Mouse (Mus musculus): ENCODE data around the gene Gabrb1. TPM values are rescaled to one million over a fixed set of nuclear protein-coding genes. Genes with fewer than 3 reads are reported as not detected.

Gene Gabrb1
- 0.01 TPM in 1 of 2 replicates, not detected in the other for polyA plus RNA-seq (2012; rRNA removed)

DNA sequence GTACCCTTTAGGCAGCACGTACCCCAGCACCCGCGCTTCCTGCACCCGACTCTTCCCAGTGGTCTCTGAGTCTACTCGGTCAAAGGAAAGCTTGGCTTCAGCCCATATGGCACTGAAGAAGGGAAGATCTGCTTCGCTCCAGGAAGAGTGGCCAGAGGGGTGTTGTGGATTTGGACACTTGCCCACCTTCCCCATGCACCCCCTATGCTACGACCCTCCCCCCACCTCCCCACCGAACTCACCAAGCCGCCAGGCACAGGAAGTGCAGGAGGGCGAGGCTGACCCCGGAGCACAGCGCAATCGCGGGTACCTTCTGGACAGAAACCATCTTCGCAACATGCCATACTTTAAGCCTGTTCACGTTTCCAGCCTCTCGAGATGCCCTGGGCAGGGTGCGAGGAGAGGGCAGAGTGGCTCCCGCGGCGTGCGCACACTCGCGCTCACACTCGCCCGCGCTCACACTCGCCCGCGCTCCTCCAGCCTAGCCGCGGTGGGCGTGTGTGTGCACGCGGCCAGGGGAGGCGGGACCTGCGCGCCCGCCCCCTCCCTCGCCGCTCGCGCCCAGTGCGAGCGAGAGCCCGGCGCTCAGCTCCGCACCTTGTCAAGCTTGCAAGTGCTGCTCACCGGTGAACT lies at the start of gene Gabrb1:
Gene Gabrb1 (plus strand): TSS at position 632 of the 633 bp plus-strand sequence.

GRCm38 (mm10) chr5:71658115-71658497 lies 193 bp downstream of the Gabrb1 start, which contains the start of gene Gabra4:
TSS of gene Gabra4 (minus strand) at chr5:71658308.

DNA sequence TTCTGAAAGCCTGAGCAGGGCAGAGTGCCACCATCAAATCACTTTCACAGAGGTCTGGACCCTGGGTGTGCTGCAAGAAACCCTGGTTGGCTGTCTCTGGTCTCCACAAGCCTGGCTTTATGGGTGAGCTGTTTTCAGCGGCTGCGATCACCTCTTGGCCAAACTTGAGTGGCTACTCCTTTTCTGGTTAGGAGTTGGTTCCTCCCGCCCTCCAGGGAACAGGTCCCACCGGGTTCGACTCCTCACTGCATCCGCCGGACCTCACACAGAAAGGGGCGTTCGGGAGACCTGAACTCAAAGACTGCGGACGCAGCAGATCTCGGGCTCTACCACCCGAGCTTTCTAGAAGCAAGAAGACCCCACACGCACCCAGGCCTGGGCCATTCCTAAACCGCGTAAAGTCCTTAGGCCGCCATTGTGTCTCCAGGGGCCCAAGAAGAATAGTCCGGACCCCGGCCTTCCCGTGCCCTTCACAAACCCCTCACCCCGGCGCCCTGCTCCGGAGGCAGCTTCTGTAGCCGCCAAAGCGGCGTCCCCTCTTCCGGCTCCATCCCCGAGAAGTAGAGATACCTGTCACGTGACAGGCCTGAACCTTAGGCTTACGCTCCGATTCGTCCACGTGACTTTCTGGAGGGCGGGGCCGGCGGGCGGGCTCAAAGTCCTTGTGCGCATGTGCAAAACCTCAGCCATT lies 509.8 kb downstream of the Gabrb1 start, which contains the start of gene Commd8:
Gene Commd8 (minus strand): TSS at position 596 of the 691 bp plus-strand sequence.

Other genes starting within 250 kb of the Gabrb1 start
- not detected in 2 replicates for gene Cox7b2, start 109.9 kb upstream of the Gabrb1 start, polyA plus RNA-seq (2012; rRNA removed)
- gene Gabra4, start 195 bp downstream of the Gabrb1 start, polyA plus RNA-seq (2012; rRNA removed), result 0.01 and 0.05 TPM in 2 replicates